Mouse (Mus musculus) CH12.LX (cell line): ENCODE data around the gene Lrrc20. TPM values are rescaled to one million over a fixed set of nuclear protein-coding genes. Genes with fewer than 3 reads are reported as not detected.

Experiments
- DNase-seq: peaks from one replicate; pipeline ENCODE4 v3.0.0-alpha.2; 2013; ENCODE audit errors: extremely low read depth
- H3K27ac ChIP-seq: 2 replicates; pipeline ENCODE4 v1.5.1; 2012; ENCODE audit warnings: low read depth, mild to moderate bottlenecking, control low read depth, moderate library complexity; ENCODE audit not compliant: insufficient read depth
- H3K27me3 ChIP-seq: replicated peaks from 2 replicates; pipeline ENCODE3; 2012; ENCODE audit warnings: inconsistent platforms
- H3K36me3 ChIP-seq, 2 experiments: replicated peaks in 1 of 2; 2 replicates each; pipeline versions ENCODE3 to v1.6.1; 2012; ENCODE audit warnings: inconsistent platforms in 1 of 2, low read length in 1 of 2, mild to moderate bottlenecking in 1 of 2, mixed read lengths in 1 of 2, moderate library complexity in 1 of 2; ENCODE audit not compliant: control insufficient read depth in 1 of 2, insufficient read depth in 1 of 2
- H3K4me1 ChIP-seq, 2 experiments: 2 replicates each; pipeline ENCODE4 v1.6.1; 2012; ENCODE audit warnings: inconsistent platforms in 1 of 2, moderate library complexity in 1 of 2; ENCODE audit not compliant: insufficient read depth in 2 of 2, control insufficient read depth in 1 of 2
- H3K4me2 ChIP-seq: 2 replicates; pipeline ENCODE4 v1.6.1; 2012; ENCODE audit warnings: low read depth, mild to moderate bottlenecking, control low read depth; ENCODE audit not compliant: poor library complexity, insufficient read depth, severe bottlenecking
- H3K4me3 ChIP-seq, 3 experiments: fragments of 150-350 bp in 1 of 3; sonication (generic) in 1 of 3; replicated peaks in 1 of 3; 2 replicates each; pipeline versions ENCODE3 to v1.5.1; 2011 to 2012; ENCODE audit warnings: low read depth in 2 of 3, low read length in 2 of 3, mild to moderate bottlenecking in 2 of 3, moderate library complexity in 2 of 3, control low read depth in 1 of 3, improper control_type of control experiment in 1 of 3, inconsistent platforms in 1 of 3, mixed read lengths in 1 of 3; ENCODE audit not compliant: poor library complexity in 1 of 3
- H3K79me2 ChIP-seq: replicated peaks from 2 replicates; pipeline ENCODE4 v1.6.1; 2012; ENCODE audit warnings: mild to moderate bottlenecking, moderate library complexity; ENCODE audit not compliant: control insufficient read depth, poor library complexity, insufficient read depth, severe bottlenecking; ENCODE audit errors: extremely low read depth
- H3K9ac ChIP-seq: 2 replicates; pipeline ENCODE4 v1.6.1; 2012; ENCODE audit warnings: low read depth, mild to moderate bottlenecking, control low read depth, moderate library complexity; ENCODE audit not compliant: insufficient read depth
- H3K9me3 ChIP-seq: replicated peaks from 2 replicates; pipeline ENCODE3; 2012; ENCODE audit warnings: low read length, inconsistent platforms, mixed read lengths
- BHLHE40 ChIP-seq: IDR thresholded peaks from 2 replicates; pipeline ENCODE4 v1.6.1; 2011; ENCODE audit warnings: mild to moderate bottlenecking, low read depth, low read length, improper control_type of control experiment
- CHD1 ChIP-seq: IDR thresholded peaks from 2 replicates; pipeline ENCODE4 v1.6.1; 2012; ENCODE audit warnings: low read depth, low read length, improper control_type of control experiment, inconsistent platforms
- CTCF ChIP-seq, 2 experiments: IDR thresholded peaks in 1 of 2; conservative IDR thresholded peaks in 1 of 2; 2 replicates each; pipeline ENCODE4 v1.5.1; 2011 to 2012; ENCODE audit warnings: low read depth in 2 of 2, low read length in 2 of 2, improper control_type of control experiment in 1 of 2, inconsistent platforms in 1 of 2, mild to moderate bottlenecking in 1 of 2, moderate library complexity in 1 of 2
- EP300 ChIP-seq: IDR thresholded peaks from 2 replicates; pipeline ENCODE4 v1.6.1; 2011; ENCODE audit warnings: low read length, improper control_type of control experiment
- ETS1 ChIP-seq: conservative IDR thresholded peaks from 2 replicates; pipeline ENCODE4 v1.6.1; 2012; ENCODE audit warnings: low read depth, mild to moderate bottlenecking, inconsistent platforms, low read length, improper control_type of control experiment, moderate library complexity
- IRF4 ChIP-seq: IDR thresholded peaks from 2 replicates; pipeline ENCODE4 v1.6.1; 2014; ENCODE audit warnings: low read depth, mild to moderate bottlenecking, inconsistent platforms, low read length, improper control_type of control experiment
- KAT2A ChIP-seq: IDR thresholded peaks from 2 replicates; pipeline ENCODE4 v1.6.1; 2012; ENCODE audit warnings: low read length, improper control_type of control experiment, inconsistent platforms; ENCODE audit not compliant: insufficient replicate concordance
- MAX ChIP-seq: IDR thresholded peaks from 2 replicates; pipeline ENCODE4 v1.6.1; 2011; ENCODE audit warnings: low read length, improper control_type of control experiment
- MEF2A ChIP-seq: IDR thresholded peaks from 2 replicates; pipeline ENCODE4 v1.6.1; 2014; ENCODE audit warnings: low read depth, mild to moderate bottlenecking, inconsistent platforms, low read length, improper control_type of control experiment, borderline replicate concordance
- MYC ChIP-seq: IDR thresholded peaks from 2 replicates; pipeline ENCODE4 v1.6.1; 2011; ENCODE audit warnings: low read depth, mild to moderate bottlenecking, improper control_type of control experiment, low read length
- RAD21 ChIP-seq: IDR thresholded peaks from 2 replicates; pipeline ENCODE4 v1.6.1; 2011; ENCODE audit warnings: low read depth, mild to moderate bottlenecking, low read length, improper control_type of control experiment, moderate library complexity
- SMC3 ChIP-seq: IDR thresholded peaks from 2 replicates; pipeline ENCODE4 v1.6.1; 2011; ENCODE audit warnings: low read depth, low read length, improper control_type of control experiment
- TBP ChIP-seq: conservative IDR thresholded peaks from 2 replicates; pipeline ENCODE4 v1.6.1; 2011; ENCODE audit warnings: low read depth, low read length, improper control_type of control experiment
- ZMIZ1 ChIP-seq: IDR thresholded peaks from 2 replicates; pipeline ENCODE4 v1.6.1; 2012; ENCODE audit warnings: low read depth, mild to moderate bottlenecking, inconsistent platforms, low read length, improper control_type of control experiment
- dilution Hi-C: fragments of 300-500 bp; cut with MboI; formaldehyde crosslinking; loops from 2 replicates; pipeline ENCODE4 v1.14.3; 2020; ENCODE audit warnings: low sequenced_read_pairs; ENCODE audit not compliant: extremely low pct_unique_long_range_greater_than_20kb, extremely low pct_ligation_motif_present
- in situ Hi-C: fragments of 300-500 bp; cut with MboI; formaldehyde crosslinking; loops from 3 replicates; pipeline ENCODE4 v1.14.3; 2019; ENCODE audit warnings: low sequenced_read_pairs, low pct_ligation_motif_present, low pct_unique_long_range_greater_than_20kb, mixed read lengths
- polyA plus RNA-seq: library from polyadenylated mRNA; unstranded; fragments of >175 nt; gene quantifications from 2 replicates; pipeline ENCODE4 v1.2.1, GENCODE M21; 2012; ENCODE audit warnings: low read depth; ENCODE audit not compliant: insufficient read length
- total RNA-seq, 2 experiments: library from RNA; depleted of rRNA; stranded (reverse); fragments of 300-350 nt in 1 of 2; fragments of >200 nt in 1 of 2; gene quantifications; 2 replicates each; pipeline ENCODE4 v1.2.3; 2012 to 2014

The Lrrc20 gene
- total and polyA plus RNA-seq, 3 experiments = 8.0 to 13.7 (median 9.9) TPM

- no peak for DNase-seq
- H3K4me2 ChIP-seq = no peak overlapping the region
Measured at GRCm38 (mm10) chr10:61466242-61466641, 9.4 kb upstream of the Lrrc20 start.

GRCm38 (mm10) chr10:61466873-61467272 is 8.7 kb upstream of the Lrrc20 start:
- Histone ChIP-seq H3K27ac (no peak overlapping the region), H3K4me2 (no peak overlapping the region)
- TF ChIP-seq MYC = no peak
- TF ChIP-seq SMC3 = peak; percentile 58
- TF ChIP-seq KAT2A = no peak
- TF ChIP-seq RAD21 = peak; percentile 73
- TF ChIP-seq CTCF (conservative IDR thresholded peaks at IDR 0.05 in 1 of 2, IDR thresholded peaks at IDR 0.05 in 1 of 2; ENCODE audit: low read depth in 2 of 2, low read length in 2 of 2) = peak; percentile 82 to 86
- TF ChIP-seq, all 38 proteins: peak for 3
- H3K36me3 ChIP-seq = no peaks in the 10 kb centered on the region
- no peak overlapping the region for H3K9ac ChIP-seq
- peaks cover 3 to 5% of the 10 kb centered on the region in 2 experiments; a peak in 1 of 4 replicates for H3K4me1 ChIP-seq
- peak; percentile 52 for DNase-seq
- no peak overlapping the region for H3K4me3 ChIP-seq
- peaks cover 5% of the 10 kb centered on the region for H3K9me3 ChIP-seq
- in situ Hi-C loops (no loop called here), dilution Hi-C loops (no loop called here)
- H3K27me3 ChIP-seq = peaks cover 5% of the 10 kb centered on the region
- H3K79me2 ChIP-seq = no peaks in the 10 kb centered on the region

More at GRCm38 (mm10) chr10:61466242-61466641, 9.4 kb upstream of the Lrrc20 start:
- dilution Hi-C loops (no loop called here), in situ Hi-C loops (no loop called here)
- TF ChIP-seq MEF2A = no peak
- TF ChIP-seq BHLHE40 = no peak
- TF ChIP-seq MAX = no peak
- peak; percentile 14; the same call in 1 of the 2 replicates for TF ChIP-seq SMC3
- no peak for TF ChIP-seq EP300
- no peak for TF ChIP-seq ETS1
- no peak for TF ChIP-seq CHD1
- no peak for TF ChIP-seq ZMIZ1
- TF ChIP-seq IRF4 = no peak
- peak; percentile 48 to 49 for TF ChIP-seq CTCF (conservative IDR thresholded peaks at IDR 0.05 in 1 of 2, IDR thresholded peaks at IDR 0.05 in 1 of 2; ENCODE audit: low read depth in 2 of 2, low read length in 2 of 2)
- TF ChIP-seq TBP = no peak
- peaks cover 5% of the 10 kb centered on the region for H3K27me3 ChIP-seq
- no peaks in the 10 kb centered on the region for H3K36me3 ChIP-seq
- H3K9ac ChIP-seq = no peak overlapping the region
- H3K9me3 ChIP-seq = peaks cover 5% of the 10 kb centered on the region
- H3K27ac ChIP-seq = no peak overlapping the region
- H3K79me2 ChIP-seq = no peaks in the 10 kb centered on the region
- no peak overlapping the region for H3K4me3 ChIP-seq
- peaks cover 3 to 5% of the 10 kb centered on the region in 2 experiments; a peak in 1 of 4 replicates for H3K4me1 ChIP-seq
